Mouse (Mus musculus): ENCODE results near the gene Cxcl16. TPM values are rescaled to one million over a fixed set of nuclear protein-coding genes. Genes with fewer than 3 reads are reported as not detected.

Gene Cxcl16
- total RNA-seq, 4 experiments from 2014 or later = 0.54 to 0.75 (median 0.63) TPM

- DNase-seq (ENCODE audit: low spot score in 2 of 2) = no peak
Measured at GRCm38 (mm10) chr11:70412591-70412990, 47.2 kb downstream of the Cxcl16 start.

GRCm38 (mm10) chr11:70410297-70410643, 49.5 kb downstream of the Cxcl16 start:
- no peak for DNase-seq (ENCODE audit: low spot score in 2 of 2)

DNA sequence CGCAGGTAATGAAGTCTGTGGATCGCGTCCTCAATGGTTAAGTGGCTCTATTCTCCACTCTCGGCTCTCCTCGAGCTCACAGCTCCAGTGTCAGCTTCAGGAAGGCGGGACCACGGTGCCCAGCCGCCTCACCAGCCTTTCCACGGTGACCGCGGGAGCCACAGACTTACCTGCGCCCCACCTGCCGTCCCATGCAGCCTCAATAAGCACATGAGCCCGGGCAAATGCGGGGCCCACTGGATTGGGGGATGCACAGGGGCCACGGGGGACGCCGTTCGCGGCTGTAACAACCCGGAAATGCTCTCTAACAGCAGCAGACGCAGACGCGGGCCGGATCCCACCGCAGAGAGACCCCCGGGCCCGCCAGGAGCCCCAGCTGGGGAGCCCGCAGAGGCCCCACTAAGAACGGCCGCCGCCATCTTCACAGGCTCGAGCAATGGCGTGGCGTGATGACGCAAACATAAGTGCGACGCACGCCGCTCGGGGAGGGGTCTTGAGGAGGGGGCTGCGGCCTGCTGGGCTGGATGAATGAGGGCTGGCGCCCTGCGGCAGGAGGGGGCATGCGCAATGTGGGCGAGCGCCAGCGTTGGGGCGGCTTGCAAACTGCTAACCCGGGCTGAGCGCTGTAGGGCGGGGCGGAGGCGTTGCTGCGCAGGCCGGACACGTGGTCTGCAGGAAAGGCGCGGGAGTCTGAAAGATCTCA, 50.0 kb downstream of the Cxcl16 start, which contains the start of gene Pelp1:
TSS of gene Pelp1 (minus strand) at position 438 of the 703 bp plus-strand sequence.
- DNase-seq (ENCODE audit: low spot score in 2 of 2) = peak; percentile 61 to 72

Small RNA genes lying within 50 kb of the gene (microRNA-seq; reads per million reads assigned to microRNA genes)
- gene Mir7115 = not detected

Other genes starting within 250 kb of the Cxcl16 start
- gene Slc16a11, start 247.2 kb downstream of the Cxcl16 start, total RNA-seq (2022) = under 1 TPM in 2 of 4 experiments, not detected in 2; 0.27 to 0.46 TPM
- gene Slc16a13, start 238.9 kb downstream of the Cxcl16 start, total RNA-seq (2022) = under 1 TPM; 0.13 to 0.89 (median 0.35) TPM
- 1 to 10 TPM; 1.2 to 3.9 (median 2.3) TPM for gene Bcl6b, start 230.2 kb downstream of the Cxcl16 start, total RNA-seq (2022)
- 10 to 100 TPM; 29.8 to 36.3 (median 35.5) TPM for gene 0610010K14Rik, start 222.1 kb downstream of the Cxcl16 start, total RNA-seq (2022)
- gene Gm21988, start 220.2 kb downstream of the Cxcl16 start, total RNA-seq (2022) = 1 to 10 TPM; 1.6 to 3.3 (median 3.0) TPM
- gene Rnasek, start 220.1 kb downstream of the Cxcl16 start, total RNA-seq (2022) = 100 to 1,000 TPM in 3 of 4 experiments, 10 to 100 TPM in 1; 92.8 to 127 (median 113) TPM
- 1 to 10 TPM in 3 of 4 experiments, under 1 TPM in 1; 0.63 to 2.2 (median 1.3) TPM for gene Alox12, start 204.6 kb downstream of the Cxcl16 start, total RNA-seq (2022)
- under 1 TPM in 1 of 4 experiments, not detected in 3; 0.11 TPM for gene Alox12e, start 137.4 kb downstream of the Cxcl16 start, total RNA-seq (2022)
- under 1 TPM in 2 of 4 experiments, not detected in 2; 0.11 TPM for gene Alox15, start 108.0 kb downstream of the Cxcl16 start, total RNA-seq (2022)
- gene Pelp1, start 50.0 kb downstream of the Cxcl16 start, total RNA-seq (2022) = 10 to 100 TPM; 19.6 to 23.3 (median 20.6) TPM
- gene Arrb2, start 27.3 kb downstream of the Cxcl16 start, total RNA-seq (2022) = 1 to 10 TPM; 5.9 to 9.2 (median 7.4) TPM
- 1 to 10 TPM; 4.1 to 5.3 (median 4.6) TPM for gene Med11, start 8.1 kb downstream of the Cxcl16 start, total RNA-seq (2022)
- gene Zmynd15, start 551 bp downstream of the Cxcl16 start, total RNA-seq (2022) = under 1 TPM in 3 of 4 experiments, not detected in 1; 0.10 to 0.48 (median 0.31) TPM
- gene Tm4sf5, start 45.3 kb upstream of the Cxcl16 start, total RNA-seq (2022) = not detected
- not detected for gene Vmo1, start 54.6 kb upstream of the Cxcl16 start, total RNA-seq (2022)
- not detected for gene Gltpd2, start 59.2 kb upstream of the Cxcl16 start, total RNA-seq (2022)
- 100 to 1,000 TPM; 258 to 280 (median 265) TPM for gene Psmb6, start 65.4 kb upstream of the Cxcl16 start, total RNA-seq (2022)
- not detected for gene Gm40193, start 73.0 kb upstream of the Cxcl16 start, total RNA-seq (2022)
- 10 to 100 TPM; 15.3 to 17.8 (median 15.4) TPM for gene Pld2, start 80.1 kb upstream of the Cxcl16 start, total RNA-seq (2022)
- gene Mink1, start 102.9 kb upstream of the Cxcl16 start, total RNA-seq (2022) = 10 to 100 TPM; 32.5 to 38.7 (median 33.7) TPM
- gene 4930544D05Rik, start 155.9 kb upstream of the Cxcl16 start, total RNA-seq (2022) = not detected
- 10 to 100 TPM; 11.2 to 20.5 (median 14.7) TPM for gene Chrne, start 159.2 kb upstream of the Cxcl16 start, total RNA-seq (2022)
- not detected for gene Gp1ba, start 179.1 kb upstream of the Cxcl16 start, total RNA-seq (2022)
- 10 to 100 TPM; 34.9 to 41.1 (median 38.1) TPM for gene Rnf167, start 187.3 kb upstream of the Cxcl16 start, total RNA-seq (2022)
- 100 to 1,000 TPM; 276 to 326 (median 293) TPM for gene Slc25a11, start 187.5 kb upstream of the Cxcl16 start, total RNA-seq (2022)
- 100 to 1,000 TPM; 218 to 265 (median 251) TPM for gene Pfn1, start 194.7 kb upstream of the Cxcl16 start, total RNA-seq (2022)
- 1,000 to 10,000 TPM; 7,027 to 9,270 (median 7,380) TPM for gene Eno3, start 197.2 kb upstream of the Cxcl16 start, total RNA-seq (2022)
- 10 to 100 TPM; 77.0 to 99.5 (median 81.7) TPM for gene Spag7, start 209.4 kb upstream of the Cxcl16 start, total RNA-seq (2022)
- gene Camta2, start 228.1 kb upstream of the Cxcl16 start, total RNA-seq (2022) = 10 to 100 TPM; 35.2 to 43.1 (median 39.3) TPM
- 1 to 10 TPM; 4.1 to 5.6 (median 4.3) TPM for gene Inca1, start 240.2 kb upstream of the Cxcl16 start, total RNA-seq (2022)
- 100 to 1,000 TPM; 605 to 698 (median 679) TPM for gene Kif1c, start 240.6 kb upstream of the Cxcl16 start, total RNA-seq (2022)